Mouse (Mus musculus) neutrophil, adult 5-6 weeks (primary cell): ENCODE results near the gene Plxdc1. TPM values are rescaled to one million over a fixed set of nuclear protein-coding genes. Genes with fewer than 3 reads are reported as not detected.

ENCODE experiments used
- ATAC-seq: fragments of 151-379, 151-347 bp; 2 replicates; pipeline ENCODE4 v1.8.0; 2017; ENCODE audit warnings: mild to moderate bottlenecking, moderate TSS enrichment; ENCODE audit not compliant: insufficient number of reproducible peaks, poor library complexity, low FRiP score, severe bottlenecking; ENCODE audit errors: extremely low read depth
- total RNA-seq: library from RNA; stranded (forward); fragments of 200-1000 nt; gene quantifications from 2 replicates; pipeline ENCODE4 v1.2.3, GENCODE M21; 2017

Gene Plxdc1
- total RNA-seq, 1 experiment from 2014 or later = 1.2 TPM

- ATAC-seq = no peak
Measured at GRCm38 (mm10) chr11:97897568-97898185, 88.6 kb downstream of the Plxdc1 start.

- no peak for ATAC-seq
Measured at GRCm38 (mm10) chr11:97896655-97897054, 89.6 kb downstream of the Plxdc1 start.

GRCm38 (mm10) chr11:97891821-97892220 lies 94.4 kb downstream of the Plxdc1 start:
- ATAC-seq = no peak

- no peak for ATAC-seq
Measured at GRCm38 (mm10) chr11:97885296-97885915, 100.8 kb downstream of the Plxdc1 start.

- ATAC-seq = no peak
Measured at GRCm38 (mm10) chr11:97884601-97885185, 101.6 kb downstream of the Plxdc1 start.

- peak; percentile 96 for ATAC-seq
Measured at GRCm38 (mm10) chr11:97883918-97884600, 102.2 kb downstream of the Plxdc1 start, which contains the start of gene Fbxo47. Gene Fbxo47 (minus strand): TSS chr11:97884154.

- peak; percentile 65 for ATAC-seq
Measured at GRCm38 (mm10) chr11:97883542-97883917, 102.7 kb downstream of the Plxdc1 start.

- ATAC-seq = no peak
Measured at GRCm38 (mm10) chr11:97880362-97880761, 105.9 kb downstream of the Plxdc1 start.

GRCm38 (mm10) chr11:97877341-97877740 lies 108.9 kb downstream of the Plxdc1 start:
- no peak for ATAC-seq

- ATAC-seq = no peak
Measured at GRCm38 (mm10) chr11:97874396-97874795, 111.8 kb downstream of the Plxdc1 start.

Other genes starting within 250 kb of the Plxdc1 start
- gene Pip4k2b, start 241.7 kb downstream of the Plxdc1 start, total RNA-seq = 29.0 and 30.6 TPM in 2 replicates
- gene Cwc25, start 219.9 kb downstream of the Plxdc1 start, total RNA-seq = 35.0 and 41.2 TPM in 2 replicates
- gene 1700001P01Rik, start 210.5 kb downstream of the Plxdc1 start, total RNA-seq = 0.81 and 2.7 TPM in 2 replicates
- gene Rpl23, start 204.0 kb downstream of the Plxdc1 start, total RNA-seq = 1,248 and 1,304 TPM in 2 replicates
- 257 and 315 TPM in 2 replicates for gene Lasp1, start 187.4 kb downstream of the Plxdc1 start, total RNA-seq
- 0.47 and 1.2 TPM in 2 replicates for gene B230217C12Rik, start 145.7 kb downstream of the Plxdc1 start, total RNA-seq
- 1.0 and 2.3 TPM in 2 replicates for gene Fbxo47, start 102.3 kb downstream of the Plxdc1 start, total RNA-seq
- gene Arl5c, start 9.7 kb upstream of the Plxdc1 start, total RNA-seq = 54.0 and 56.4 TPM in 2 replicates
- gene Cacnb1, start 36.6 kb upstream of the Plxdc1 start, total RNA-seq = 4.1 and 4.8 TPM in 2 replicates
- 1,086 and 1,116 TPM in 2 replicates for gene Rpl19, start 40.3 kb upstream of the Plxdc1 start, total RNA-seq
- gene Stac2, start 67.0 kb upstream of the Plxdc1 start, total RNA-seq = 5.3 and 7.8 TPM in 2 replicates
- 56.2 and 61.6 TPM in 2 replicates for gene Fbxl20, start 164.0 kb upstream of the Plxdc1 start, total RNA-seq
- gene Med1, start 206.8 kb upstream of the Plxdc1 start, total RNA-seq = 52.8 and 56.1 TPM in 2 replicates
- 134 and 140 TPM in 2 replicates for gene Cdk12, start 216.6 kb upstream of the Plxdc1 start, total RNA-seq